Mouse (Mus musculus) CH12.LX (cell line): Measurements from ENCODE around the gene Gm4881. TPM values are rescaled to one million over a fixed set of nuclear protein-coding genes. Genes with fewer than 3 reads are reported as not detected.

Source experiments
- DNase-seq: peaks from one replicate; pipeline ENCODE4 v3.0.0-alpha.2; 2013; ENCODE audit errors: extremely low read depth
- H3K27ac ChIP-seq: 2 replicates; pipeline ENCODE4 v1.5.1; 2012; ENCODE audit warnings: low read depth, mild to moderate bottlenecking, control low read depth, moderate library complexity; ENCODE audit not compliant: insufficient read depth
- H3K27me3 ChIP-seq: replicated peaks from 2 replicates; pipeline ENCODE3; 2012; ENCODE audit warnings: inconsistent platforms
- H3K36me3 ChIP-seq, 2 experiments: replicated peaks in 1 of 2; 2 replicates each; pipeline versions ENCODE3 to v1.6.1; 2012; ENCODE audit warnings: inconsistent platforms in 1 of 2, low read length in 1 of 2, mild to moderate bottlenecking in 1 of 2, mixed read lengths in 1 of 2, moderate library complexity in 1 of 2; ENCODE audit not compliant: control insufficient read depth in 1 of 2, insufficient read depth in 1 of 2
- H3K4me1 ChIP-seq, 2 experiments: 2 replicates each; pipeline ENCODE4 v1.6.1; 2012; ENCODE audit warnings: inconsistent platforms in 1 of 2, moderate library complexity in 1 of 2; ENCODE audit not compliant: insufficient read depth in 2 of 2, control insufficient read depth in 1 of 2
- H3K4me2 ChIP-seq: 2 replicates; pipeline ENCODE4 v1.6.1; 2012; ENCODE audit warnings: low read depth, mild to moderate bottlenecking, control low read depth; ENCODE audit not compliant: poor library complexity, insufficient read depth, severe bottlenecking
- H3K4me3 ChIP-seq, 3 experiments: fragments of 150-350 bp in 1 of 3; sonication (generic) in 1 of 3; replicated peaks in 1 of 3; 2 replicates each; pipeline versions ENCODE3 to v1.5.1; 2011 to 2012; ENCODE audit warnings: low read depth in 2 of 3, low read length in 2 of 3, mild to moderate bottlenecking in 2 of 3, moderate library complexity in 2 of 3, control low read depth in 1 of 3, improper control_type of control experiment in 1 of 3, inconsistent platforms in 1 of 3, mixed read lengths in 1 of 3; ENCODE audit not compliant: poor library complexity in 1 of 3
- H3K79me2 ChIP-seq: replicated peaks from 2 replicates; pipeline ENCODE4 v1.6.1; 2012; ENCODE audit warnings: mild to moderate bottlenecking, moderate library complexity; ENCODE audit not compliant: control insufficient read depth, poor library complexity, insufficient read depth, severe bottlenecking; ENCODE audit errors: extremely low read depth
- H3K9ac ChIP-seq: 2 replicates; pipeline ENCODE4 v1.6.1; 2012; ENCODE audit warnings: low read depth, mild to moderate bottlenecking, control low read depth, moderate library complexity; ENCODE audit not compliant: insufficient read depth
- H3K9me3 ChIP-seq: replicated peaks from 2 replicates; pipeline ENCODE3; 2012; ENCODE audit warnings: low read length, inconsistent platforms, mixed read lengths
- BHLHE40 ChIP-seq: IDR thresholded peaks from 2 replicates; pipeline ENCODE4 v1.6.1; 2011; ENCODE audit warnings: mild to moderate bottlenecking, low read depth, low read length, improper control_type of control experiment
- CHD1 ChIP-seq: IDR thresholded peaks from 2 replicates; pipeline ENCODE4 v1.6.1; 2012; ENCODE audit warnings: low read depth, low read length, improper control_type of control experiment, inconsistent platforms
- CHD2 ChIP-seq: IDR thresholded peaks from 2 replicates; pipeline ENCODE4 v1.6.1; 2011; ENCODE audit warnings: low read length, improper control_type of control experiment
- CTCF ChIP-seq, 2 experiments: IDR thresholded peaks in 1 of 2; conservative IDR thresholded peaks in 1 of 2; 2 replicates each; pipeline ENCODE4 v1.5.1; 2011 to 2012; ENCODE audit warnings: low read depth in 2 of 2, low read length in 2 of 2, improper control_type of control experiment in 1 of 2, inconsistent platforms in 1 of 2, mild to moderate bottlenecking in 1 of 2, moderate library complexity in 1 of 2
- E2F4 ChIP-seq: IDR thresholded peaks from 2 replicates; pipeline ENCODE4 v1.6.1; 2011; ENCODE audit warnings: low read depth, low read length, improper control_type of control experiment; ENCODE audit not compliant: insufficient replicate concordance
- ELF1 ChIP-seq: IDR thresholded peaks from 2 replicates; pipeline ENCODE4 v1.6.1; 2014; ENCODE audit warnings: low read depth, mild to moderate bottlenecking, inconsistent platforms, low read length, improper control_type of control experiment
- EP300 ChIP-seq: IDR thresholded peaks from 2 replicates; pipeline ENCODE4 v1.6.1; 2011; ENCODE audit warnings: low read length, improper control_type of control experiment
- ETS1 ChIP-seq: conservative IDR thresholded peaks from 2 replicates; pipeline ENCODE4 v1.6.1; 2012; ENCODE audit warnings: low read depth, mild to moderate bottlenecking, inconsistent platforms, low read length, improper control_type of control experiment, moderate library complexity
- GABPA ChIP-seq: IDR thresholded peaks from 2 replicates; pipeline ENCODE4 v1.6.1; 2012; ENCODE audit warnings: low read depth, low read length, improper control_type of control experiment, inconsistent platforms; ENCODE audit not compliant: insufficient replicate concordance
- HCFC1 ChIP-seq: IDR thresholded peaks from 2 replicates; pipeline ENCODE4 v1.6.1; 2012; ENCODE audit warnings: low read depth, mild to moderate bottlenecking, inconsistent platforms, low read length, improper control_type of control experiment
- IRF4 ChIP-seq: IDR thresholded peaks from 2 replicates; pipeline ENCODE4 v1.6.1; 2014; ENCODE audit warnings: low read depth, mild to moderate bottlenecking, inconsistent platforms, low read length, improper control_type of control experiment
- JUN ChIP-seq: IDR thresholded peaks from 2 replicates; pipeline ENCODE4 v1.6.1; 2011; ENCODE audit warnings: low read depth, mild to moderate bottlenecking, low read length, improper control_type of control experiment, moderate library complexity; ENCODE audit not compliant: insufficient read depth
- JUND ChIP-seq: conservative IDR thresholded peaks from 2 replicates; pipeline ENCODE4 v1.6.1; 2011; ENCODE audit warnings: low read depth, low read length, improper control_type of control experiment
- KAT2A ChIP-seq: IDR thresholded peaks from 2 replicates; pipeline ENCODE4 v1.6.1; 2012; ENCODE audit warnings: low read length, improper control_type of control experiment, inconsistent platforms; ENCODE audit not compliant: insufficient replicate concordance
- MAFK ChIP-seq: IDR thresholded peaks from 2 replicates; pipeline ENCODE4 v1.6.1; 2011; ENCODE audit warnings: low read length, improper control_type of control experiment; ENCODE audit not compliant: insufficient replicate concordance
- MAX ChIP-seq: IDR thresholded peaks from 2 replicates; pipeline ENCODE4 v1.6.1; 2011; ENCODE audit warnings: low read length, improper control_type of control experiment
- MAZ ChIP-seq: IDR thresholded peaks from 2 replicates; pipeline ENCODE4 v1.6.1; 2012; ENCODE audit warnings: low read depth, mild to moderate bottlenecking, inconsistent platforms, low read length, improper control_type of control experiment, moderate library complexity
- MEF2A ChIP-seq: IDR thresholded peaks from 2 replicates; pipeline ENCODE4 v1.6.1; 2014; ENCODE audit warnings: low read depth, mild to moderate bottlenecking, inconsistent platforms, low read length, improper control_type of control experiment, borderline replicate concordance
- MXI1 ChIP-seq: IDR thresholded peaks from 2 replicates; pipeline ENCODE4 v1.6.1; 2011; ENCODE audit warnings: mild to moderate bottlenecking, low read depth, low read length, improper control_type of control experiment
- MYC ChIP-seq: IDR thresholded peaks from 2 replicates; pipeline ENCODE4 v1.6.1; 2011; ENCODE audit warnings: low read depth, mild to moderate bottlenecking, improper control_type of control experiment, low read length
- NELFE ChIP-seq: IDR thresholded peaks from 2 replicates; pipeline ENCODE4 v1.6.1; 2011; ENCODE audit warnings: low read depth, low read length, improper control_type of control experiment
- NRF1 ChIP-seq: IDR thresholded peaks from 2 replicates; pipeline ENCODE4 v1.6.1; 2014; ENCODE audit warnings: low read depth, mild to moderate bottlenecking, inconsistent platforms, low read length, improper control_type of control experiment, moderate library complexity
- PAX5 ChIP-seq: IDR thresholded peaks from 2 replicates; pipeline ENCODE4 v1.6.1; 2012; ENCODE audit warnings: low read length, inconsistent platforms, mixed read lengths
- POLR2A ChIP-seq: IDR thresholded peaks from 2 replicates; pipeline ENCODE4 v1.6.1; 2011; ENCODE audit warnings: low read depth, mild to moderate bottlenecking, improper control_type of control experiment, low read length
- POLR2AphosphoS2 ChIP-seq: IDR thresholded peaks from 2 replicates; pipeline ENCODE4 v1.6.1; 2011; ENCODE audit warnings: low read depth, low read length, improper control_type of control experiment
- RAD21 ChIP-seq: IDR thresholded peaks from 2 replicates; pipeline ENCODE4 v1.6.1; 2011; ENCODE audit warnings: low read depth, mild to moderate bottlenecking, low read length, improper control_type of control experiment, moderate library complexity
- SMC3 ChIP-seq: IDR thresholded peaks from 2 replicates; pipeline ENCODE4 v1.6.1; 2011; ENCODE audit warnings: low read depth, low read length, improper control_type of control experiment
- TBP ChIP-seq: conservative IDR thresholded peaks from 2 replicates; pipeline ENCODE4 v1.6.1; 2011; ENCODE audit warnings: low read depth, low read length, improper control_type of control experiment
- TCF12 ChIP-seq: IDR thresholded peaks from 2 replicates; pipeline ENCODE4 v1.6.1; 2014; ENCODE audit warnings: low read depth, mild to moderate bottlenecking, inconsistent platforms, low read length, improper control_type of control experiment
- UBTF ChIP-seq: IDR thresholded peaks from 2 replicates; pipeline ENCODE4 v1.6.1; 2012; ENCODE audit warnings: low read depth, mild to moderate bottlenecking, inconsistent platforms, low read length, improper control_type of control experiment, moderate library complexity
- USF1 ChIP-seq: IDR thresholded peaks from 2 replicates; pipeline ENCODE4 v1.6.1; 2014; ENCODE audit warnings: low read depth, mild to moderate bottlenecking, inconsistent platforms, low read length, improper control_type of control experiment
- USF2 ChIP-seq: conservative IDR thresholded peaks from 2 replicates; pipeline ENCODE4 v1.6.1; 2011; ENCODE audit warnings: low read depth, low read length, improper control_type of control experiment
- ZC3H11A ChIP-seq: IDR thresholded peaks from 2 replicates; pipeline ENCODE4 v1.6.1; 2012; ENCODE audit warnings: low read depth, mild to moderate bottlenecking, inconsistent platforms, low read length, improper control_type of control experiment
- ZKSCAN1 ChIP-seq: IDR thresholded peaks from 2 replicates; pipeline ENCODE4 v1.6.1; 2012; ENCODE audit warnings: low read depth, inconsistent platforms, low read length, improper control_type of control experiment, borderline replicate concordance
- ZMIZ1 ChIP-seq: IDR thresholded peaks from 2 replicates; pipeline ENCODE4 v1.6.1; 2012; ENCODE audit warnings: low read depth, mild to moderate bottlenecking, inconsistent platforms, low read length, improper control_type of control experiment
- ZNF384 ChIP-seq: IDR thresholded peaks from 2 replicates; pipeline ENCODE4 v1.6.1; 2012; ENCODE audit warnings: low read depth, low read length, improper control_type of control experiment, inconsistent platforms
- dilution Hi-C: fragments of 300-500 bp; cut with MboI; formaldehyde crosslinking; loops from 2 replicates; pipeline ENCODE4 v1.14.3; 2020; ENCODE audit warnings: low sequenced_read_pairs; ENCODE audit not compliant: extremely low pct_unique_long_range_greater_than_20kb, extremely low pct_ligation_motif_present
- in situ Hi-C: fragments of 300-500 bp; cut with MboI; formaldehyde crosslinking; loops from 3 replicates; pipeline ENCODE4 v1.14.3; 2019; ENCODE audit warnings: low sequenced_read_pairs, low pct_ligation_motif_present, low pct_unique_long_range_greater_than_20kb, mixed read lengths
- polyA plus RNA-seq: library from polyadenylated mRNA; unstranded; fragments of >175 nt; gene quantifications from 2 replicates; pipeline ENCODE4 v1.2.1, GENCODE M21; 2012; ENCODE audit warnings: low read depth; ENCODE audit not compliant: insufficient read length
- total RNA-seq, 2 experiments: library from RNA; depleted of rRNA; stranded (reverse); fragments of 300-350 nt in 1 of 2; fragments of >200 nt in 1 of 2; gene quantifications; 2 replicates each; pipeline ENCODE4 v1.2.3; 2012 to 2014

Gene Gm4881
- total and polyA plus RNA-seq, 3 experiments, result not detected

DNA sequence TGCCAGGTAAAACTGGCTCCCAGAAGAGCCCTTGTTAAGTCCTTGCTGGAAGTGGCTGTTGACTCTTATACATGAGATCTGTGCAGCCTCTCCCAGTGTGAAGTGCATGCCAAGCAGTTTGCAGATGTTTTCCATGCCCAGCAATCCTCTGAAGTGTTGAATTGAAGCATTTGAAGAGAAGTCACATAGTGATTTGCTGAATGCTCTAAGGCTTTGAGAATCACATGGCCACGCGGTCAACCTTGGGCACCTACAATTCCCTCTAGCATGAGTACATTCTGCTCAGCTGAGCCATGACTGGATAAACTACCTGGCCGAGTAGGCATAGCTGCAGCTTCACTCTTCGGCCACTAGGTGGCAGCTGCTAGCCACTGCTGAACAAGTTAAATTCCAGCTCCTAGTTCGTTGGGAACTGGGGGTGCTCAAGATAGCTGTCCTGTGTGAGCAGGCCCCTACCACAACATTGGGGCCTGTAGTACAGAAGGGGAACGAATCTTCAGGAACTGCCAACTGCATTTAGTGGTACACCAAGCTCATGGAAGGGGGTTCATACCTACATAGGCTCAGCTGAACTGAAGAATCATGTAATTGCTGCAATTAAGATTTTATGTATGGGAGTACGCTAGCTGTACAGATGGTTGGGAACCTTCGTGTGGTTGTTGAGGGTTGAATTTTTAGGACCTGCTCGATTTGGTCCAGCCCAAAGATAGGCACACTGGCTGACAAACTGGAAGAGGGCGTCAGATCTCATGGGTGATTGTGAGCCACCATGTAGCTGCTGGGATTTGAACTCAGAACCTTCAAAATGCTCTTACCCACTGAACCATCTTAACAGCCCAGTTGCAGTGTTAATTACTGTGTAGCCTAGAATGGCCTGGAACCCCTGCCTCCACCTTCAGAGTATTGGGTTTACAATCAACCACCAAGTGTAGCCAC is 53.7 kb downstream of the Gm4881 start:
- dilution Hi-C loops (no loop called here), in situ Hi-C loops (no loop called here)
- H3K27me3 ChIP-seq, result no peaks in the 10 kb centered on the region
- H3K27ac ChIP-seq, result peak overlapping the region; percentile 8; the same call in 1 of the 2 replicates
- no peak overlapping the region for H3K9ac ChIP-seq
- peaks cover 3 to 80% of the 10 kb centered on the region in 2 experiments; a peak in 3 of 4 replicates for H3K4me1 ChIP-seq
- H3K4me2 ChIP-seq, result no peak overlapping the region
- H3K36me3 ChIP-seq, result peaks cover 50 to 57% of the 10 kb centered on the region in 2 experiments
- peak; percentile 82 for DNase-seq
- H3K4me3 ChIP-seq, result no peak overlapping the region
- H3K9me3 ChIP-seq, result peaks cover 4% of the 10 kb centered on the region
- H3K79me2 ChIP-seq, result peaks cover 30% of the 10 kb centered on the region
- TF ChIP-seq E2F4, result no peak
- TF ChIP-seq HCFC1, result peak; percentile 22; the same call in 1 of the 2 replicates
- peak; percentile 98 for TF ChIP-seq POLR2AphosphoS2
- 0 out of 2 replicates have a peak, but pooled peaks have one; percentile 51 for TF ChIP-seq CHD1
- peak; percentile 46; the same call in 1 of the 2 replicates for TF ChIP-seq EP300
- 0 out of 2 replicates have a peak, but pooled peaks have one; percentile 64 for TF ChIP-seq MAZ
- TF ChIP-seq MAFK, result peak; percentile 69; the same call in 1 of the 2 replicates
- no peak for TF ChIP-seq USF1
- no peak for TF ChIP-seq GABPA
- 0 out of 2 replicates have a peak, but pooled peaks have one; percentile 10 for TF ChIP-seq ZNF384
- TF ChIP-seq UBTF, result no peak
- no peak for TF ChIP-seq USF2
- TF ChIP-seq TCF12, result no peak
- TF ChIP-seq BHLHE40, result peak; percentile 43
- TF ChIP-seq MXI1, result peak; percentile 68; the same call in 1 of the 2 replicates
- TF ChIP-seq ZMIZ1, result peak; percentile 88; the same call in 1 of the 2 replicates
- 0 out of 2 replicates have a peak, but pooled peaks have one; percentile 39 for TF ChIP-seq NRF1
- TF ChIP-seq KAT2A, result 0 out of 2 replicates have a peak, but pooled peaks have one; percentile 63
- TF ChIP-seq JUND, result peak; percentile 39; the same call in 1 of the 2 replicates
- peak; percentile 45 for TF ChIP-seq ETS1
- peak; percentile 93 to 97 for TF ChIP-seq CTCF (conservative IDR thresholded peaks at IDR 0.05 in 1 of 2, IDR thresholded peaks at IDR 0.05 in 1 of 2; ENCODE audit: low read depth in 2 of 2, low read length in 2 of 2)
- TF ChIP-seq PAX5, result no peak
- peak; percentile 77 for TF ChIP-seq NELFE
- peak; percentile 55; the same call in 1 of the 2 replicates for TF ChIP-seq ELF1
- no peak for TF ChIP-seq JUN
- no peak for TF ChIP-seq ZKSCAN1
- peak; percentile 49 for TF ChIP-seq IRF4
- peak; percentile 77 for TF ChIP-seq RAD21
- TF ChIP-seq ZC3H11A, result peak; percentile 43
- peak; percentile 62; the same call in 1 of the 2 replicates for TF ChIP-seq MAX
- peak; percentile 64; the same call in 1 of the 2 replicates for TF ChIP-seq MEF2A
- TF ChIP-seq TBP, result no peak
- TF ChIP-seq CHD2, result peak; percentile 72; the same call in 1 of the 2 replicates
- TF ChIP-seq POLR2A, result peak; percentile 24
- peak; percentile 84 for TF ChIP-seq SMC3
- TF ChIP-seq MYC, result peak; percentile 78
